Mouse (Mus musculus): ENCODE data around the gene Cypt14.
"Not testable (repeated sequence)": the region's sequence is repeated elsewhere in the genome, so short reads cannot be mapped to it uniquely, and the experiment has no call there.

Cypt14 gene

GRCm38 (mm10) chrX:39863504-39863903 is at the start of gene Cypt14:
Gene Cypt14, minus strand, starts transcription at chrX:39863604.
- not testable (repeated sequence) for DNase-seq (ENCODE audit: extremely low read depth, low read depth)
